Mouse (Mus musculus) CD8-positive naive resting alpha-beta T cell, adult 57 days (primary cell): ENCODE results near the gene Olfr1192-ps1. TPM values are rescaled to one million over a fixed set of nuclear protein-coding genes. Genes with fewer than 3 reads are reported as not detected.

Source experiments
- total RNA-seq: library from RNA; stranded (reverse); gene quantifications from one replicate; pipeline ENCODE4 v1.2.4, GENCODE M21; 2023

The Olfr1192-ps1 gene
- total RNA-seq = not detected

DNA sequence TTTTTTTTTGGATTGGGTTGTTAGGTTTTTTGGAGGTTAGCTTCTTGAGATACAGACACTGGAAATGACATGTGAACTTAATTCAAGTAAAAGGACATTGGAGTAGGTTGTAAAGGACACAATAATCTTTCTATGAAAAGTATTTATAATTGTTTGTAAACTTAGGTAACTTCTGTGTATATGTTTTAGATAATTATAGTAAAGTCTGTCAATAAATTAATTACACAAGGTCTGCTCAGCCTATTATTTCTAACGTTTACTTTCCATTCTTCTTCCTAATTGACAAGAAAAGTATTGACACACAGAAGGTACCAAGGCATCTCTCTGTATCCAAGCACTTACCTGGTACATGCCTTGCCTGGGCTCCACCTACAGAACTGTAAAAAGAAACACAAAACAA lies at the start of gene Olfr1192-ps1:
Gene Olfr1192-ps1 (plus strand): TSS at position 301 of the 400 bp plus-strand sequence.

DNA sequence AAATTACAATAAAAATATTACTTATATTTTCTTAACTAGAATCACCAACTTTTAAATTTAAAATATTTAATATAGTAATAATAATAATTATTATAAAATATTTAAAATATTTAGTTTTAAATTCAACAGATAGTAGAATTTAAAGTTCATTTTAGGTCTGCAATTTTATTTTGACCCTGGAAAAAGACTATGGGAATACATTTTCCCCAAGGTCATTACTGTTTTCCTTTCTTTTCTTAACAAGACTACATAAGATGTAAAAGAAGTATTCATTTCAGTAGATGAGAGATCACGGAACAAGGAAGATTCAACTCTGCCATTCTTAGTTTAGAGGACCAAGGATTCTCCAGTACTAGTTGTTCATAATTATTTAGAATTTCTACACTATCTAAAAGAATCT lies 8.1 kb upstream of the Olfr1192-ps1 start, which contains the start of gene Olfr1191-ps1:
Gene Olfr1191-ps1 (plus strand): TSS at position 301 of the 400 bp plus-strand sequence.

DNA sequence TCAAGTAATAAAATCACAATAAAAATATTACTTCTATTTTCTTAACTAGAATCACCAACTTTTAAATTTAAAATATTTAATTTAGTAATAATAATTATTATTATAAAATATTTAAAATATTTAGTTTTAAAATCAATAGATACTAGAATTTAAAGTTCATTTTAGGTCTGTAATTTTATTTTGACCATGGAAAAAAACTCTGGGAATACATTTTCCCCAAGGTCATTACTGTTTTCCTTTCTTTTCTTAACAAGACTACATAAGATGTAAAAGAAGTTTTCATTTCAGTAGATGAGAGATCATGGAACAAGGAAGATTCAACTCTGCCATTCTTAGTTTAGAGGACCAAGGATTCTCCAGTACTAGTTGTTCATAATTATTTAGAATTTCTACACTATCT lies 27.0 kb downstream of the Olfr1192-ps1 start, which contains the start of gene Olfr1193:
Gene Olfr1193 (plus strand): TSS at position 301 of the 400 bp plus-strand sequence.

DNA sequence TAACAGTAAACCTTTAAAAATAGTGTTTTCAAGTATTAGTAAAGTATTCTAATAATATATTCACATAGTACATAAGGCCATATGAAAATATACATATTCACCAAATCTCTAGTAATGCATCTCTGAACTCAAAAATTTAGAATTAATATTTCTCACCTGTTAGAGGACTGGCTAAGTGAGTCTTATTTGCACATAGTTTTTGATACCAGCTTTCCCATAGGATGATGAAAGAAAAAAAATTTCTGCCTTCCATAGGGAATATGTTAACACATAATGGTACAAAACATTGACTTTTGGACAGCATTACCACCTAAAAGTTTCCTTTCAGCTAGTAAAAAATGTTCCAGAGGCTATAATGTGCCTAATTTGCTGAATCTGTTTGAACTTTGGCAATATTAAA lies 40.8 kb downstream of the Olfr1192-ps1 start, which contains the start of gene Olfr1195:
Gene Olfr1195 (minus strand): TSS at position 101 of the 400 bp plus-strand sequence.

DNA sequence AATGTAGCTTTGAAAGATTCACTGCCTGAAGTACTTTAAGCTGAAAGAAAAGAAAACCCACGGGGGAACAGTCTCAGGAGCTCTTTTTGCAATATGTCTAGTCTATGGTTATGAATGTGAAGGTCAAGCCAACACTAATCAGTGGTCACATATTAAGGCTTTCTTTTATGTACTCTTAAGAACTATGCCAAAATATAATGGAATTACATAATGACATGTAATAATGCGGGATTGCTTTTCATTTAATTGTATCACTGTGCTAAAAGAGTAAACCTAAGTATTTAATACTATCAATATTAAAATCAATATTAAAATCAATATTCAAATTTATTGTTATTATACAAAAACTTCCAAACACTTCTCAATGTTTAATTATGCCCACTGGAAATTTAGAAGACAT lies 56.2 kb downstream of the Olfr1192-ps1 start, which contains the start of gene Olfr1196:
Gene Olfr1196 (minus strand): TSS at position 101 of the 400 bp plus-strand sequence.

Other genes starting within 250 kb of the Olfr1192-ps1 start
- not detected for gene Olfr1179, start 242.1 kb upstream of the Olfr1192-ps1 start, total RNA-seq
- not detected for gene Olfr1180, start 229.4 kb upstream of the Olfr1192-ps1 start, total RNA-seq
- not detected for gene Olfr1181, start 222.3 kb upstream of the Olfr1192-ps1 start, total RNA-seq
- gene Gm13757, start 199.4 kb upstream of the Olfr1192-ps1 start, total RNA-seq = not detected
- gene Olfr1183, start 193.6 kb upstream of the Olfr1192-ps1 start, total RNA-seq = not detected
- gene Olfr1184, start 164.9 kb upstream of the Olfr1192-ps1 start, total RNA-seq = not detected
- not detected for gene Olfr1185-ps1, start 155.2 kb upstream of the Olfr1192-ps1 start, total RNA-seq
- gene Olfr1186, start 130.0 kb upstream of the Olfr1192-ps1 start, total RNA-seq = not detected
- not detected for gene Olfr1188, start 91.6 kb upstream of the Olfr1192-ps1 start, total RNA-seq
- not detected for gene Olfr1189, start 62.1 kb upstream of the Olfr1192-ps1 start, total RNA-seq
- 0.12 TPM for gene Olfr1191-ps1, start 8.0 kb upstream of the Olfr1192-ps1 start, total RNA-seq
- gene Olfr1193, start 27.1 kb downstream of the Olfr1192-ps1 start, total RNA-seq = not detected
- not detected for gene Olfr1195, start 40.7 kb downstream of the Olfr1192-ps1 start, total RNA-seq
- gene Olfr1196, start 56.1 kb downstream of the Olfr1192-ps1 start, total RNA-seq = not detected
- gene Olfr1197, start 83.9 kb downstream of the Olfr1192-ps1 start, total RNA-seq = not detected
- gene Olfr1198, start 102.9 kb downstream of the Olfr1192-ps1 start, total RNA-seq = not detected
- gene Olfr1199, start 112.0 kb downstream of the Olfr1192-ps1 start, total RNA-seq = not detected
- gene Olfr1200, start 122.0 kb downstream of the Olfr1192-ps1 start, total RNA-seq = not detected
- not detected for gene Olfr1201, start 144.5 kb downstream of the Olfr1192-ps1 start, total RNA-seq
- not detected for gene Olfr1202, start 166.0 kb downstream of the Olfr1192-ps1 start, total RNA-seq
- gene Olfr1205, start 181.2 kb downstream of the Olfr1192-ps1 start, total RNA-seq = not detected
- not detected for gene Olfr1204, start 200.8 kb downstream of the Olfr1192-ps1 start, total RNA-seq
- not detected for gene Olfr1206, start 214.7 kb downstream of the Olfr1192-ps1 start, total RNA-seq